Mouse (Mus musculus): ENCODE measurements around the gene Nrarp.

DNA sequence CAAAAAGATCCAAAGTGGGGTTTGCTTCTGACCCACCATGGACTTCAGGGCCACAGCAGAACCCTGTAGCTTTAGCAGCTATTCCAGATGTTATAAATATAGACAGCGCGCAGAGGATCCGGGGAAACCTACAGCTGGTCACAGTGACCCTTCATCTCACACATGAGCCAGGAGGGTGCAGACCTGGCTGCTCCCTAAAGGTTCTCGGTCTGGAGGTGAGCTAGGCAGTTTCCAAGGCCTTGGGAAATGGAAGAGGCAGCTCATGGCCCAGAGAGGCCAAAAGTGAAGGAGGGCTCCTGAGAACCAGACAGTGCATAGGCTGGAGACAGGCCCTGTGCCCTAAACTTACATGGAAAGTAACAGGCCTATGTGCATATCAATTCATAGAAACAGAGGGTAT lies 6.7 kb upstream of the Nrarp start:
- no peak for TF ChIP-seq CTCF (IDR thresholded peaks at IDR 0.05; ENCODE audit: borderline replicate concordance, extremely low read depth, insufficient read depth, insufficient read length)
- TF ChIP-seq POLR2A (IDR thresholded peaks at IDR 0.05; ENCODE audit: borderline replicate concordance, extremely low read depth, insufficient read depth, insufficient read length, poor library complexity, severe bottlenecking) = no peak
